Mouse (Mus musculus) embryonic fibroblast, embryonic 13.5 days (primary cell): ENCODE measurements around the gene Tmbim1.
"Not testable (repeated sequence)": the region's sequence is repeated elsewhere in the genome, so short reads cannot be mapped to it uniquely, and the experiment has no call there.

Experiments used
- CTCF ChIP-seq: IDR thresholded peaks from 2 replicates; pipeline ENCODE4 v1.5.1; 2011; ENCODE audit warnings: mild to moderate bottlenecking, control low read depth, low read length, moderate library complexity, borderline replicate concordance; ENCODE audit not compliant: insufficient read depth
- POLR2A ChIP-seq: IDR thresholded peaks from 2 replicates; pipeline ENCODE4 v1.6.1; 2011; ENCODE audit warnings: low read depth, mild to moderate bottlenecking, control low read depth, low read length, moderate library complexity

DNA sequence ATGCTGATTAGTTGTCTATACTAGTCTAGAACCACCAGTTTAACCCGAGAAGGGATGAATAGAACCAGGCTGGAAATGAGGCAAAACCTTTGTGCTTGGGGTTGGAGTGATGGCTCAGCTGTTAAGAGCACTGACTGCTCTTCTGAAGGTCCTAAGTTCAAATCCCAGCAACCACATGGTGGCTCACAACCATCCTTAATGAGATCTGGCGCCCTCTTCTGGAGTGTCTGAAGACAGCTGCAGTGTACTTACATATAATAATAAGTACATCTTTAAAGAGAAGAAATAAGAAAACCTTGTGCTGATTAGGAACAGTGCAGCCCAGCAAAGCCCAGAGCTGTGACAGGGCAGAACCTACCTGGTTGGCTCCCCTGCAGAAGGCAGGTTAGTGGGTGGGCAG is 21.5 kb upstream of the Tmbim1 start:
- not testable (repeated sequence) for TF ChIP-seq POLR2A, CTCF
